Mouse (Mus musculus): ENCODE results near the gene Pfdn5. TPM values are rescaled to one million over a fixed set of nuclear protein-coding genes. Genes with fewer than 3 reads are reported as not detected.
"Not testable (repeated sequence)": the region's sequence is repeated elsewhere in the genome, so short reads cannot be mapped to it uniquely, and the experiment has no call there.

Gene Pfdn5
- polyA plus RNA-seq, 1 experiment, result 476 TPM

- Histone ChIP-seq H3ac (ENCODE audit: control insufficient read depth, insufficient read length) (no peak overlapping the region), H3K36me3 (ENCODE audit: control insufficient read depth, insufficient read depth) (peaks cover 23% of the 10 kb centered on the region), H3K79me2 (ENCODE audit: control insufficient read depth, insufficient read depth) (peaks cover 13% of the 10 kb centered on the region), H3K4me2 (ENCODE audit: low read depth) (peak overlapping the region; percentile 63), H3K4me3 (peak overlapping the region; percentile 66), H3K27me3 (ENCODE audit: control insufficient read depth, insufficient read depth, insufficient read length) (no peaks in the 10 kb centered on the region)
- peak; percentile 33 for TF ChIP-seq POLR2AphosphoS2 (IDR thresholded peaks at IDR 0.05; ENCODE audit: insufficient read length, low read depth)
- no peak for TF ChIP-seq REST (IDR thresholded peaks at IDR 0.05; ENCODE audit: insufficient read depth, insufficient read length)
Measured at GRCm38 (mm10) chr15:102324654-102325473, 1.1 kb upstream of the Pfdn5 start.

DNA sequence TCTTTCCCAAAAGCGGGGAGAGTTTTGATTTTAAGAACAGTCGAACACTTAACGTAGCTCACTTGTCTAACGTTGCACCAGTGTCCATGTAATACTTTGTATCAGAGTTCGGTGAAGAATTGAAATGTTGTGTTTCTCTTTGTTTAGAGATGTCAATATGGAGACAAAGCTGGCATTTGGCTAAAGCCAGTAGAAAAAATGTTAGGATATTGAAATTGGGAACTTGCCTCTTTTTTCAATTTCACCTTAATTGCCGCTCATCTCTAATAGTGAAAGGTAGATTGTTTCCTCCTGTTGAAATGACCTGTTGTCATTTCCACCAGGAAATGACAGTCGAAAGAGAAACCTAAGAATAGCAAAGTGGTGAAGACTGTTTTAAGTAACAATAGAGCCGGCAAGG lies 976 bp downstream of the Pfdn5 start:
- peak overlapping the region; percentile 96 for H3K4me2 ChIP-seq (ENCODE audit: low read depth)
- H3K27me3 ChIP-seq (ENCODE audit: control insufficient read depth, insufficient read depth, insufficient read length), result no peaks in the 10 kb centered on the region
- peak overlapping the region; percentile 16 for H3ac ChIP-seq (ENCODE audit: control insufficient read depth, insufficient read length)
- peak overlapping the region; percentile 66 for H3K4me3 ChIP-seq
- H3K36me3 ChIP-seq (ENCODE audit: control insufficient read depth, insufficient read depth), result peaks cover 18% of the 10 kb centered on the region
- TF ChIP-seq TCF3 (IDR thresholded peaks at IDR 0.05; ENCODE audit: insufficient read length, low read depth), result no peak
- TF ChIP-seq POLR2A (IDR thresholded peaks at IDR 0.05; ENCODE audit: insufficient read length, low read depth), result no peak
- no peak for TF ChIP-seq E2F4 (IDR thresholded peaks at IDR 0.05; ENCODE audit: insufficient read depth)
- TF ChIP-seq MYOG (IDR thresholded peaks at IDR 0.05; ENCODE audit: control insufficient read depth in 1 of 3, insufficient read depth in 1 of 3, insufficient read length in 2 of 3, low read depth in 2 of 3), result no peak
- TF ChIP-seq SRF (IDR thresholded peaks at IDR 0.05; ENCODE audit: control insufficient read depth, insufficient read length, low read depth), result no peak
- no peak for TF ChIP-seq USF1 (IDR thresholded peaks at IDR 0.05; ENCODE audit: low read depth)
- TF ChIP-seq REST (IDR thresholded peaks at IDR 0.05; ENCODE audit: insufficient read depth, insufficient read length), result no peak
- no peak for TF ChIP-seq MAX (IDR thresholded peaks at IDR 0.05; ENCODE audit: low read depth)
- no peak for TF ChIP-seq MYOD1 (IDR thresholded peaks at IDR 0.05; ENCODE audit: control insufficient read depth in 1 of 3, insufficient read length in 2 of 3, low read depth in 2 of 3)
- TF ChIP-seq TCF12 (IDR thresholded peaks at IDR 0.05; ENCODE audit: insufficient read depth, poor library complexity, severe bottlenecking), result no peak
- no peak for TF ChIP-seq POLR2AphosphoS2 (IDR thresholded peaks at IDR 0.05; ENCODE audit: insufficient read length, low read depth)
- no peak for TF ChIP-seq CEBPB (IDR thresholded peaks at IDR 0.05; ENCODE audit: insufficient read depth, poor library complexity, severe bottlenecking)
- H3K79me2 ChIP-seq (ENCODE audit: control insufficient read depth, insufficient read depth), result peaks cover 16% of the 10 kb centered on the region

GRCm38 (mm10) chr15:102331610-102332015 lies 5.7 kb downstream of the Pfdn5 start, which contains the start of gene Myg1:
TSS of gene Myg1 (plus strand) at chr15:102331709.
- Histone ChIP-seq H3K79me2 (ENCODE audit: control insufficient read depth, insufficient read depth) (peaks cover 34% of the 10 kb centered on the region), H3ac (ENCODE audit: control insufficient read depth, insufficient read length) (peak within 1 kb of the TSS; percentile 13), H3K4me2 (ENCODE audit: low read depth) (peak within 1 kb of the TSS; percentile 93), H3K27me3 (ENCODE audit: control insufficient read depth, insufficient read depth, insufficient read length) (no peaks in the 10 kb centered on the region), H3K36me3 (ENCODE audit: control insufficient read depth, insufficient read depth) (peaks cover 43% of the 10 kb centered on the region), H3K4me3 (peak within 1 kb of the TSS; percentile 63)
- TF ChIP-seq E2F4 (IDR thresholded peaks at IDR 0.05; ENCODE audit: insufficient read depth) (peak; percentile 65), REST (IDR thresholded peaks at IDR 0.05; ENCODE audit: insufficient read depth, insufficient read length) (no peak), SRF (IDR thresholded peaks at IDR 0.05; ENCODE audit: control insufficient read depth, insufficient read length, low read depth) (peak; percentile 69), MAX (IDR thresholded peaks at IDR 0.05; ENCODE audit: low read depth) (peak; percentile 18), TCF12 (IDR thresholded peaks at IDR 0.05; ENCODE audit: insufficient read depth, poor library complexity, severe bottlenecking) (no peak), MYOD1 (IDR thresholded peaks at IDR 0.05; ENCODE audit: control insufficient read depth in 1 of 3, insufficient read length in 2 of 3, low read depth in 2 of 3) (peak in 1 of 3 experiments; percentile 8), POLR2AphosphoS2 (IDR thresholded peaks at IDR 0.05; ENCODE audit: insufficient read length, low read depth) (peak; percentile 97), USF1 (IDR thresholded peaks at IDR 0.05; ENCODE audit: low read depth) (no peak), TCF3 (IDR thresholded peaks at IDR 0.05; ENCODE audit: insufficient read length, low read depth) (no peak), MYOG (IDR thresholded peaks at IDR 0.05; ENCODE audit: control insufficient read depth in 1 of 3, insufficient read depth in 1 of 3, insufficient read length in 2 of 3, low read depth in 2 of 3) (no peak), CEBPB (IDR thresholded peaks at IDR 0.05; ENCODE audit: insufficient read depth, poor library complexity, severe bottlenecking) (no peak), POLR2A (IDR thresholded peaks at IDR 0.05; ENCODE audit: insufficient read length, low read depth) (peak; percentile 77)

GRCm38 (mm10) chr15:102335254-102335653 lies 9.3 kb downstream of the Pfdn5 start:
- Histone ChIP-seq H3ac (ENCODE audit: control insufficient read depth, insufficient read length) (no peak overlapping the region), H3K79me2 (ENCODE audit: control insufficient read depth, insufficient read depth) (peaks cover 26% of the 10 kb centered on the region)

GRCm38 (mm10) chr15:102335925-102336324 lies 10.0 kb downstream of the Pfdn5 start:
- H3K27me3 ChIP-seq (ENCODE audit: control insufficient read depth, insufficient read depth, insufficient read length); H3K4me3 ChIP-seq; H3ac ChIP-seq (ENCODE audit: control insufficient read depth, insufficient read length); H3K4me2 ChIP-seq (ENCODE audit: low read depth): not testable (repeated sequence)
- H3K36me3 ChIP-seq (ENCODE audit: control insufficient read depth, insufficient read depth), result peaks cover 54% of the 10 kb centered on the region
- H3K79me2 ChIP-seq (ENCODE audit: control insufficient read depth, insufficient read depth), result peaks cover 26% of the 10 kb centered on the region

More at GRCm38 (mm10) chr15:102335254-102335653, 9.3 kb downstream of the Pfdn5 start:
- H3K27me3 ChIP-seq (ENCODE audit: control insufficient read depth, insufficient read depth, insufficient read length), result no peaks in the 10 kb centered on the region
- TF ChIP-seq USF1 (IDR thresholded peaks at IDR 0.05; ENCODE audit: low read depth), result no peak
- peak; percentile 71 for TF ChIP-seq REST (IDR thresholded peaks at IDR 0.05; ENCODE audit: insufficient read depth, insufficient read length)
- H3K36me3 ChIP-seq (ENCODE audit: control insufficient read depth, insufficient read depth), result peaks cover 59% of the 10 kb centered on the region
- no peak overlapping the region for H3K4me3 ChIP-seq
- H3K4me2 ChIP-seq (ENCODE audit: low read depth), result no peak overlapping the region

All from myocyte (in vitro differentiated cells).